Mouse (Mus musculus) embryonic facial prominence, embryonic 11.5 days (tissue): ENCODE results near the gene Ehd3. TPM values are rescaled to one million over a fixed set of nuclear protein-coding genes. Genes with fewer than 3 reads are reported as not detected.

Source experiments
- ATAC-seq: fragments of 200-750 bp; cut with Nextera tagmentation; replicated peaks from 2 replicates; pipeline ENCODE4 v1.8.0; 2017; ENCODE audit warnings: low read depth; ENCODE audit not compliant: insufficient number of reproducible peaks, low FRiP score, low TSS enrichment
- DNase-seq: peaks from one replicate; pipeline ENCODE4 v3.0.0-alpha.2; 2015; ENCODE audit warnings: low spot score
- H3K27ac ChIP-seq: fragments of 300-500 bp; sonication (generic); replicated peaks from 2 replicates; pipeline ENCODE4 v1.5.1; 2014; ENCODE audit warnings: mild to moderate bottlenecking, low read depth, low read length, control low read depth
- H3K27me3 ChIP-seq: fragments of 300-500 bp; sonication (generic); 2 replicates; pipeline ENCODE4 v1.6.1; 2014; ENCODE audit warnings: mild to moderate bottlenecking, low read length, moderate library complexity, mixed read lengths; ENCODE audit not compliant: control insufficient read depth, insufficient read depth
- H3K36me3 ChIP-seq: fragments of 300-500 bp; sonication (generic); replicated peaks from 2 replicates; pipeline ENCODE4 v1.6.1; 2014; ENCODE audit warnings: low read depth, mild to moderate bottlenecking, low read length, moderate library complexity, mixed read lengths; ENCODE audit not compliant: control insufficient read depth, insufficient read depth
- H3K4me1 ChIP-seq: fragments of 300-500 bp; sonication (generic); 2 replicates; pipeline ENCODE4 v1.6.1; 2014; ENCODE audit warnings: low read length, mixed read lengths; ENCODE audit not compliant: control insufficient read depth, insufficient read depth
- H3K4me2 ChIP-seq: fragments of 300-500 bp; sonication (generic); 2 replicates; pipeline ENCODE4 v1.6.1; 2014; ENCODE audit warnings: low read depth, mild to moderate bottlenecking, control low read depth, low read length, moderate library complexity
- H3K4me3 ChIP-seq: fragments of 300-500 bp; sonication (generic); 2 replicates; pipeline ENCODE4 v1.5.1; 2014; ENCODE audit warnings: low read depth, low read length, control low read depth
- H3K9ac ChIP-seq: fragments of 300-500 bp; sonication (generic); replicated peaks from 2 replicates; pipeline ENCODE4 v1.6.1; 2014; ENCODE audit warnings: mild to moderate bottlenecking, control low read depth, low read length
- H3K9me3 ChIP-seq: fragments of 300-500 bp; sonication (generic); replicated peaks from 2 replicates; pipeline ENCODE4 v1.6.1; 2016; ENCODE audit warnings: mild to moderate bottlenecking, low read length, inconsistent platforms, mixed read lengths; ENCODE audit not compliant: control insufficient read depth
- WGBS: fragments of 180-500 bp; shearing (Covaris S2); extraction: QIAGEN DNeasy Blood & Tissue Kit; methylation state at CpG from one replicate; pipeline ENCODE4 v1.1.7; 2014; 5-methylcytosine and 5-hydroxymethylcytosine counted together
- polyA plus RNA-seq: library from polyadenylated mRNA; unstranded; fragments of >200 nt; fragmentation: Nextera tagmentation; extraction: Ambion mirVana; gene quantifications from 2 replicates; pipeline ENCODE4 v1.2.1, GENCODE M21; 2014

Gene Ehd3
- 7.1 and 7.3 TPM in 2 replicates for polyA plus RNA-seq

- DNase-seq (no peak), ATAC-seq (no peak)
- H3K27ac ChIP-seq: no peak within 1 kb of the TSS
- peak within 1 kb of the TSS; percentile 55 for H3K4me3 ChIP-seq
- H3K9me3 ChIP-seq: no peaks in the 10 kb centered on the region
- H3K36me3 ChIP-seq: no peaks in the 10 kb centered on the region
- 90% methylated on average over 5 of the region's 5 CpGs for WGBS
- no peaks in the 10 kb centered on the region for H3K27me3 ChIP-seq
- peak within 1 kb of the TSS; percentile 79 for H3K4me2 ChIP-seq
- no peaks in the 10 kb centered on the region for H3K4me1 ChIP-seq
- H3K9ac ChIP-seq: peak within 1 kb of the TSS; percentile 64
Observed at GRCm38 (mm10) chr17:73803521-73804184, at the start of gene Ehd3. Ehd3 (plus strand) TSS chr17:73804134.

DNA sequence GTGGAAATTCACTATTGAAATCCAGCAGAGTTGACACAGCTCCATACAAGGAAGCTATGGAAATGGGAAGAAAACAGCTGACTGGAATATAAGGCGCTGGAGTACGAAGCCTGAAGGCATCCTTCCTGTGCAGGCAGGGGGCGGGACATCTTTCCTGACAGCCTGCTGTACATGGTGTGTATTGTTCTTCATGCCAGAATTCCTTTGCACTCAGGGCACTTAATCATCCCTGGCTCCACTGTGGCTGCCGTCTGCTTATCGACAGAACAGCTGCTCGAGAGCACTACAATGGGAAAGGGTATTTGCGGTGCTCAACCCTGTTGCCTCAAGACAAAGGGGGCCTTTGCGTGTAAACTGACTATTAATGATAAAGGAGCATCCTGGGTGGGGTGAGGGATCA is 33.0 kb upstream of the Ehd3 start:
- Histone ChIP-seq H3K4me3 (no peak overlapping the region), H3K9me3 (no peaks in the 10 kb centered on the region), H3K4me1 (no peaks in the 10 kb centered on the region), H3K36me3 (no peaks in the 10 kb centered on the region), H3K27me3 (no peaks in the 10 kb centered on the region), H3K9ac (no peak overlapping the region), H3K4me2 (no peak overlapping the region), H3K27ac (no peak overlapping the region)
- peak; percentile 3 for DNase-seq
- 40% methylated on average over 8 of the region's 8 CpGs for WGBS
- peak; percentile 72; the same call in 1 of the 2 replicates for ATAC-seq

DNA sequence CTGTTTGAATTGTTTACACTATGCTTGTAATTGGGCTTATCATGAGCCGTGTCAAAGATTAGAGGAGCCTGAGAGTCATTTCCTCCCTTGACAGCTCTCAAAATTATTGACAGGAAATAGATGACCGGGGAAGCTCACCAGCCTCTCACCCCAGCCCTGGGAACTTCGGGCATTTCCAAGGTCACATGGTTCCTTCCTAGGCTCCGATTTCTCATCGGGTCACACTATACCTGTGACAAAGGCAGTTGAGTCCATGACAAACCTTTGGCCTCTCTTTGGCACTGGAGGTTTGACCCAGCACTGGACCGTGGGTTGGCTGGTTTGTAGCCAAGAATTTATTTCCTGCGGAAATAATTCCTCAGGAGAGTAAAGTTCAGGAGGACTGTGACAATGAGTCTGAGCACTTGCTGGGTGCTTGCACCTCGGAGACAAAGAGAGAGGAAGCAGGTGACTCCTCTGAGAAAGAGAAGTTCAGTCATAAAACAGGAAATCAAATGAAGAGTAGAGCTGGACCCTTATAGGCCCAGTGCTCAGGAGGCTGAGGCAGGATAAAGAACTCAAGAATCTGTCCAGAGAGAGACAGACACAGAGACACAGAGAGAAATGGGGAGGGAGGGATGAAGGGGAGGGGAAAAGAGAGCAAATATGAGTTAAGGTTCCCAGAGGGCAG is 17.2 kb upstream of the Ehd3 start:
- H3K4me2 ChIP-seq: no peak overlapping the region
- no peak overlapping the region for H3K4me3 ChIP-seq
- ATAC-seq (no peak), DNase-seq (no peak)
- no peak overlapping the region for H3K9ac ChIP-seq
- H3K4me1 ChIP-seq: no peaks in the 10 kb centered on the region
- 66% methylated on average over 8 of the region's 8 CpGs for WGBS
- no peaks in the 10 kb centered on the region for H3K27me3 ChIP-seq
- no peaks in the 10 kb centered on the region for H3K36me3 ChIP-seq
- no peaks in the 10 kb centered on the region for H3K9me3 ChIP-seq
- no peak overlapping the region for H3K27ac ChIP-seq

- no peak overlapping the region for H3K27ac ChIP-seq
- no peaks in the 10 kb centered on the region for H3K4me1 ChIP-seq
- H3K4me2 ChIP-seq: no peak overlapping the region
Observed at GRCm38 (mm10) chr17:73790284-73791020, 13.5 kb upstream of the Ehd3 start.

GRCm38 (mm10) chr17:73796789-73797188 is 7.1 kb upstream of the Ehd3 start:
- 80% methylated on average over 6 of the region's 6 CpGs for WGBS
- Histone ChIP-seq H3K4me3 (no peak overlapping the region), H3K36me3 (no peaks in the 10 kb centered on the region), H3K4me2 (no peak overlapping the region), H3K9ac (no peak overlapping the region), H3K4me1 (no peaks in the 10 kb centered on the region), H3K9me3 (no peaks in the 10 kb centered on the region), H3K27me3 (no peaks in the 10 kb centered on the region), H3K27ac (no peak overlapping the region)
- ATAC-seq: no peak
- DNase-seq: no peak

More at GRCm38 (mm10) chr17:73790284-73791020, 13.5 kb upstream of the Ehd3 start:
- Histone ChIP-seq H3K27me3 (no peaks in the 10 kb centered on the region), H3K36me3 (no peaks in the 10 kb centered on the region), H3K9ac (no peak overlapping the region), H3K4me3 (no peak overlapping the region), H3K9me3 (no peaks in the 10 kb centered on the region)
- WGBS: 29% methylated on average over 12 of the region's 12 CpGs
- no peak for ATAC-seq
- no peak for DNase-seq

DNA sequence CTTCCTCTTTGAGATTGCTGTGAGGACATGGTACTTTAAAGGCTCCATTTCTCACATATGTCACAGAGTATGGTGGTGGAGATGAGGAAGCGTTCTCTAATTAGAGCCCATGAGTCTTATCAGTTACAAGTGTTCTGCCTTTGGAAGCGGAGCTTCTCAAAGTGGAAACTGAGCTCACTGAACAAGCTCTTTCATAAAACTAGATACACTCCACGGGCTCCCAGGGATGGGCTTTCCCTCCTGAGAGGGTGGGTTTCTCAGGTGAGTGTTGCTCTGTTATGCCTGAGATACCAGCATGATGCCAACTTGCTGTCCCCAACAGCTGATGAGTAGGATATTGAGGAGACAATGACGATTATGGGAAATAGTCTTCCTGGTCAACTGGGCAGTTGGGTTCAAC is 6.2 kb upstream of the Ehd3 start:
- DNase-seq: no peak
- Histone ChIP-seq H3K27me3 (no peaks in the 10 kb centered on the region), H3K4me1 (no peaks in the 10 kb centered on the region), H3K4me2 (no peak overlapping the region), H3K36me3 (no peaks in the 10 kb centered on the region), H3K9me3 (no peaks in the 10 kb centered on the region), H3K9ac (no peak overlapping the region), H3K4me3 (no peak overlapping the region), H3K27ac (no peak overlapping the region)
- ATAC-seq: no peak
- 87% methylated on average over 4 of the region's 4 CpGs for WGBS

- Histone ChIP-seq H3K9me3 (no peaks in the 10 kb centered on the region), H3K4me2 (peak overlapping the region; percentile 79), H3K36me3 (no peaks in the 10 kb centered on the region), H3K27ac (no peak overlapping the region), H3K9ac (peak overlapping the region; percentile 64), H3K4me1 (no peaks in the 10 kb centered on the region), H3K27me3 (no peaks in the 10 kb centered on the region), H3K4me3 (peak overlapping the region; percentile 55)
- ATAC-seq: peak; percentile 95
- under 1% methylated on average over 45 of the region's 45 CpGs for WGBS
- DNase-seq: peak; percentile 90
Observed at GRCm38 (mm10) chr17:73804592-73805271, 798 bp downstream of the Ehd3 start.
